Mouse (Mus musculus) activated CD4-positive, CD25-positive, alpha-beta regulatory T cell, adult 4 months (primary cell): ENCODE measurements around the gene Fam178b. TPM values are rescaled to one million over a fixed set of nuclear protein-coding genes. Genes with fewer than 3 reads are reported as not detected.
"Not testable (repeated sequence)": the region's sequence is repeated elsewhere in the genome, so short reads cannot be mapped to it uniquely, and the experiment has no call there.

Experiments used
- ATAC-seq: one replicate; pipeline ENCODE4 v1.8.0; 2017
- polyA plus RNA-seq, 2 experiments: library from polyadenylated mRNA; unstranded; fragments of 100-300 nt; shearing (Covaris generic); gene quantifications; one replicate each; pipeline ENCODE4 v1.2.1; 2017

Fam178b gene
- polyA plus RNA-seq, 2 experiments from 2014 or later, result not detected

DNA sequence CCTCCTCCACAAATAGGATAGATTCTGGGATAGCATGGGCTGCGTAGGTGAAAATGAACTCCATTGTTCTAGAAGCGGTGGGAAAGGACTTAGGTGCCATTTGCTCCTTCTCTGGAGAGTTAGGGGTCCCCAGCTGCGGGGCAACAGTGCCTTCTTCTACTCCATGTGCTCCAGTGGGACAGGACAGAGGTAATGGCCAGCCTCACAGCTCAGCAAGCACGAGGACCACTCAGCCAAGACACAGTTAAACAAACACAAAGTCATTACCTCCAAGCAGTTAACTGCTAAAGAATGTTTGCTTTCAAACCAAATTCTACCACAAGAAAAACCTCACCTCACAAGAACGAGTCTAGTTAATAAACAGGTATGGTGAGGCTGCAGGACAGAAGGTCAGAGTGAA is 57.5 kb downstream of the Fam178b start:
- ATAC-seq, result no peak

DNA sequence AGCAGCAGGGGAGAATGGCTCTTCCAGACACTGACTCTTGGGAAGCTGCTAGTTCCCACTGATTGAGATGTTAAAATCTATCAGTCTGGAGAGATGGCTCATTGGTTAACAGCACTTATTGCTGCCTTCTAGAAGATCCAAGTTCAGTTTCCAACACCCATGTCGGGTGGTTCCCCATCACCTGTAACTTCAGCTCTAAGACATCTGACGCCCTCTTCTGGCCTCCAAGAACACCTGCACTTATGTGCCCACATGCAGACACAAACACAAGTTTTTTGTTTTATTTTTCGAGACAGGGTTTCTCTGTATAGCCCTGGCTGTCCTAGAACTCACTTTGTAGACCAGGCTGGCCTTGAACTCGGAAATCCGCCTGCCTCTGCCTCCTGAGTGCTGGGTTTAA is 67.0 kb downstream of the Fam178b start:
- not testable (repeated sequence) for ATAC-seq

DNA sequence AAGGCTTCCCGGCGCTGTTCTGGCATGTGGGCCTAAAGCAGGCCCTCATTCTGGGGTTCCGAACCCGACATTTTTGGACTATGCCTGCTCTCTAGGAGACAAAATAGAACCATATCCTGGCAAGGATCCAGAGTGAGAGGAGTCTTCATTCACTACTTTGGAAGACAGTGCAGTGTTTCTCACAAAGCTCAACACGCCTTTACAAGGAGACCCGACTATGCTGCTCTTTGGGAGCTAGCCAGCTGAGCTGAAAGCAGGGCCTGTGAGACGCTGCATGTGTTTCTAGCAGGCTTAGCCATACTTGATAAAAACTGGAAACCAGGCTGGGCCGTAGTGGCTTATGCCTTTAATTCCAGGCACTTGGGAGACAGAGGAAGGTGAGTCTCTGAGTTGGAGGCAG is 67.8 kb downstream of the Fam178b start:
- no peak for ATAC-seq

DNA sequence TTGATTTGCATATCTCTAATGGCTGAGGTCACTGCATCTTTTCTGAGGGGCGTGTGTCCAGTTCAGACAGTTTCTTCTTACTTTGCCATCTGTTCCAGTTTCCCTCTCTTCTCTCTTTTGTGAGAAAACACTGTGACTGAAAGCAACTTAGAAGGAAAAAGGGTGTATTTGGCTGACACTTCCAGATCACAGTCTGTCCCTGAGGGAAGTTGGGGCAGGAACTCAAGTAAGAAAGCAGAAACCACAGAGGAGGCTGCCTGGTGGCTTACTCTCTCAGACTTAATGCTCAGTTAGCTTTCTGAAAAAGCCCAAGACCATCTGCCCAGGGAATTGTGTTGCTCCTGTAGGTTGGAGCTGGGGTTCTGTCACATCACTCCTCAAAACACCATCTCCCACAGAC is 68.4 kb downstream of the Fam178b start:
- no peak for ATAC-seq

DNA sequence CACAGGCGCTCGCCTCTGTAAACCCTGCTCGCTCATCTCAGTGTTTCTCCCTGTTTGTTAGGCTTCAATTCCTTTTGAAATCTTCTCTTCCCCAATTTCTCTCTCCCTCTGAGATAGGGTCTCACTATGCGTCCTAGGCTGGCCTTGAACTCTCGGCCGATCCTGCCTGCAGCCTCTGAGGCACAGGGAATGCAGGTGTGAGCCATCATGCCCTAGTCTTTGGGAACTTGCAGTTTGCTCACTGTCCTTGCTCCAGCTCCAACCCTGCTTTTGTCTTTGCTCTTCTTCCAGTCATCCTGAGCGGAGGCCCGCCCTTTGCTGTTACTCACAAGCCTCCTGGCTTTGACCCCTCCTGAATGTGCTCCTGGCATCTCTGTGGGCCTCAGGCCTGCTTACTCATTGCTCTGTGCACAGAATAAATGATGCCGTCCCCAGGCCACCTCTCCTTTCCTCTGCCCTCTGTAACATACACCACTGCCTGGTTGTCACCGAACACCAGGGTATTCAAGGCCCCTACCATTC is 69.5 kb downstream of the Fam178b start:
- ATAC-seq, result no peak

DNA sequence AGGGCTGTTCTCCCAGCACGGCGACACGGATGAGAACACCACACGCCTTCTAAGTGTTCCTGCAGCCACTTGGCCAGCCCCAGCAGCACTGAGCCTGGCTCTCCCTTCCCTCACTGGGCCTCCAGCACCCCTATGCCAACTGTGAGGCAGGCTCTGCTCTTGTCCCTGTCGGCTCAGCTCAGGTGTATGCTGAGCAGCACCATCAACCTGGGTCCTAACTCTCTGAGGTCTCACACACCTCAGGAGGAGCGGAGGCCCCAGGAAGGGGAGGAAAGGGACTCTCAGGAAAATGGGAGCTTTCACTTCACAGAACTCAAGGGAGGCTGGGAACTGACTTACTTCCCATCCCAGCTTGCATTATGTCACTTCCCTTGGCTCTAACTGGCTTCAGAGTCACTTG is 70.6 kb downstream of the Fam178b start:
- no peak for ATAC-seq

DNA sequence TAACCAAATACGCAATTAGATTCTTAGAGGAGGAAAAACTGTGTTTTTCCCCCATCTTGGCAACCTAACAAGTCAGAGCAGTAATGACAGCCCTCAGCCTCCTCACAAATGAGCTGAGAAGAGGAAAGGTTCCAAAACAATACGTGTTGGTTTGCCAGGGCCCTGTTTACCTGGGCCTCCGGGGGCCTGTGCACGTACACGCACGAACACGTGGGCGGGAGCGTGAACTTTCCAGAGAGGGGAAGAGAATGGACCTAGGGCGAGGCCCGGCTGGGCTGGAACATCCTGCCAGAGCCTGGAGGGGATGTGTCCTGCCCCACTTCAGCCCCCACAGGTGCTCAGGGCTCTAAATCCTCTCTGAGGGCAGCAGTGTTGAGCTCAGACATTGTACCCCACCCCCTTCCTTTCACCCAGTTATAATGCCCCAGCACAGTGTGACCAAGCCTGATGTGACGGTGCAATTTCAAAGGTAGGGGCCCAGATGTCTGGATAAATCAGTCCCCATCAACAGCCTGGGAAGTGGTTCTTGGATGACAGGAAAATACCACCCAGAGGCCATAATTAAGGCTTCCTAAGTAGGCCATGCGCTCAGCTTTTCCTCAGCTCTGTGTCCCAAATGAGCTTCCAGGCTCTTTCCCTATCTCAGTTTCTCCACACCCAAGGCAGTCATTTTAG is 71.4 kb downstream of the Fam178b start:
- ATAC-seq, result peak; percentile 46

DNA sequence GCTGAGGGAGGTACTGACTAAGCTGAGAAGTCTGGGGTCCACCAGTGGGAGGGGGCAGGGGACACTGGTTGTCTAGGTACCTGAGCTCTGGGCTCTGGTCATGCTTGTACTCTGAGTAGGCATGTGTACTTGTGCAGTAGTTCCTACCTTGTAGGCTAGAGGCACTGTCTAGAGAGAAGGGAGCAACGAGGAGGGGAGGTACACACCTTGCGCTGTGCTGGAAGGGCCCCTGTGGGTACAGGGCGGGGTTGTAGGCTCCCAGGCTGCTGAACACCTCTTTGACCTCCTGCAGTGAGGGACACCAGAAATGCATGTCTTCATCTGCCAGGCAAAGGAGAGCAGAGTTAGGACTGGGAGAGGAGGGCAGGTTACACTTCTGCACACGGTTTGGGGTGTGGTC is 74.8 kb downstream of the Fam178b start:
- no peak for ATAC-seq

DNA sequence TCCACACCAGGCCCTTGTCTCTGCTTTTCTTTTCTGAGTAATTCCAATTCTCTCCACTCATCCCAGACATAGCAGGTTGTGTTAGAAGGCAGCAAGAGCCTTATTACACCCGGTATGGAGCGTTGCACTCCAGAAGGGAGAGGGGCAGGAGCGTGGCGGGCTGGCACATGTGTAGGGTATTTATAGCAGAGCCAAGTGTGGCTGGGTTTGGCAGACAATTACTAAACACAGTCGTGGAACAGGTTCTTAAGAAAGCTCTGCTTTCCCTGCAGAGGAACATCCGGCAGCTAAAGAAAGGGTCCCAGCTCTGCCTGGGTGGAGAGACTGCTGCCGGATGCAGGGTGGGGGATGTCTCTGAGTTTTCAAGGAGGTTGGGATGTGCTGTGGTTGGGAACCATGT is 76.0 kb downstream of the Fam178b start:
- no peak for ATAC-seq

DNA sequence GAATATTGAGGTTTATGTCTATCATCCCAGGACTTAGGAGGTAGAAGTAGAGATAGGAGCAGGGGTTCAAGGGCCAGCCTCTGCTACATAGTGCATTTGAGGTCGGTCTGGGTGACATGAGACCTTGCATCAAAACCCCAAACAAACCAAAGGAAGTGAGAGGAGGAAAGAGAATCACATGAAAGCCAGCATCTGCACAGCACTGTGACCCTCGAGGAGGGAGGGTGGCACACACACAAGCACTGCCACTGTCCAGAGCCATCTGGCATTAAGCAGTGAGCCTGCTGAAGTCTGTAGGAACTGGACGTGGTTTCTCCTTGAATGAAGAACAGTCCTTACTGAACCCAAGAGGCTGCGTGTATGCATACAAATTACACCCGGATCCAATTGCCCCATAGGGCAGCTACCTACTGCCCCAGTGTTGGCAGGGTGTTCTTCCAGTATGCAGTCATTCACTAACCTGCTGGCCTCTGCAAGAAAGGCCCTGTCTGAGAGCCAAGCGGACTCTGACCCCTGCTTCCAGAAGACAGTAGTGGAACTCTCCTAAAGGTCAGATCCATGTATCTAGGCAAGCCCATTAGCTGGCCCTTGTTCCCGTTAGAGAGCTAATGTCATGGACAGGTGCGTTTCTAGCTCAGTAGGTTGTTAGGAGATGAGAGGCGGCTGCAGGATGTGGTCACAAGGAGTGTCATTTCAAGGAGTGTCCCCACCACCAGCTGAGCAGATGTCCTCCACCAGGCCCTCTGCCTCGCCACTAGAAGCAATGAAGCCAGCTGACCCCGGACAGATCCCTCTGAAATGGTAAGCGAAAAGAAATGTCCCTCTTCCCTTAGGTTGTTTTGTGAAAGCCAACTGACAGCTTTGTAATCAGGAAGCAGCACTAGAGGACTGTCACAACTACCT is 78.5 kb downstream of the Fam178b start:
- no peak for ATAC-seq

DNA sequence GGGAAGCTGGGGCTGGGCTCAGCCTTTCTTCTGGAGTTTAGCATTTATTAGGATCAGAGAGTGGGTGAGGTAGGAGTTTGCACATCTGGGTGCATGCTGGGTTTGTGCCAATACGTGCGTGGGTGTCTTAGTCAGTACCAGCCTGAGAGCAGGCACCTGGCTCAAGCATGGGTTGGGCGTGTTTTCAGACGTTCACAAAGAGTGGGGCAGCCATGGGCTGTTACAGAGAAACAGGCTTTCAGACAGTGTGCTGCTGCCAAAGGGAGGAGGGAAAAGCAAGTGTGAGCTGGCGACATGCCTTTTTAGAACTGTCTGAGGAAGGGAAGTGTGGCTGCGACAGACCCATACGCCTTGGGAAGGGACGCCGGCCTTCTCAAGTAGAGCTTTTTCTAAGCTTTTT is 79.6 kb downstream of the Fam178b start:
- ATAC-seq, result no peak

DNA sequence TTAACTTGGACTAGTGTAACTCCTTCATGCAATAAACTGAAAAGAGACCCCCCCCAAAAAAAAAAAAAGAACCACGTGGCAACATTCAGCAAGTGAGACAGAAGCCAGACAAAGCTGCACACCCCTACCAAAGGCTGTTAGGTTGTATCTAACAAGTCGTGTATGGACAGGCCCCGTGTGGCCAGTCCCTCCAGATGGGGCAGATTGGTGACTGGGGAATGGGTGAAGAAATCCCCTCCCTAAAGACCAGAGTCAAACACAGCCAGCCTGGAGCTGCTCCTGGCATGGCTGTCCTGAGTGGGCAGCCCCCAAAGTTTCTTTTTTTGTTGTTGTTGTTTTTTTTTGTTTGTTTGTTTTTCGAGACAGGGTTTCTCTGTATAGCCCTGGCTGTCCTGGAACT is 80.7 kb downstream of the Fam178b start:
- no peak for ATAC-seq

DNA sequence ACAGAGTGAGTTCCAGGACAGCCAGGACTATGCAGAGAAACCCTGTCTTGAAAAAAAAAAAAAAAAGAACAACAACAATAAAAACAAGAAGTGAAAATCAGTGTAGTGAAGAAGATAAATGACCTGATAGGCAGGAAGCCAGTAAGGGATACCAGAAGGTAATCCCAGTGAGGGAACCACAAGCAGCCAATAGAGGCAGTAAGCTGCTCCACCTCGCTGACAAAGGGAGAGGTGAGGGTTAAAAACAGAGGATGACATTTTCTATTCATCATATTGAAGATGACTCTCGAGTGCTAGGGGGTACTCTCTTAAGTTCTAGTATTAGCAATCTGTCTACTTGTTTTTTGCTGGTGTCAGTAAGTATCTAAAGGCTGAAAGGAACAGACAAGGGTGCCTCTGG is 84.6 kb downstream of the Fam178b start:
- no peak for ATAC-seq

DNA sequence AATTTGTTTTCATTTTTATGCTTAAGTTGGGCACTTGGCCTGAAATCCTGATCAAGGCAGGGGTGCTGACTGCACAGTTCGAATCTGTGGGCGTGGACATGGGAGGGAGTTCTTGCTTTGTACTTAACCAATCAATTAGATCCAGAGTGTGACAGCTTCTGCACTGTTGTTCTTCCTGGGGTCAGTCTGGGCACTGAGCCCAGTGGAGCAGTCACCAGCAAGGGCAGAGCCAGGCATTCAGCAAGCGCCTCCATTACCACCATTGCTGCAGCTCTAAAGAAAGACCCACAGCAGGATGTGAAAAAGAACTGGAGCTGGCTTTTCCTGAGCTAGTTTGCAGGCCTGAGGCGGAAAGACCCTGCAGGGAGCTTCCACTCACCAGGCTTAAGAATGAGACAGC is 86.9 kb downstream of the Fam178b start:
- no peak for ATAC-seq

DNA sequence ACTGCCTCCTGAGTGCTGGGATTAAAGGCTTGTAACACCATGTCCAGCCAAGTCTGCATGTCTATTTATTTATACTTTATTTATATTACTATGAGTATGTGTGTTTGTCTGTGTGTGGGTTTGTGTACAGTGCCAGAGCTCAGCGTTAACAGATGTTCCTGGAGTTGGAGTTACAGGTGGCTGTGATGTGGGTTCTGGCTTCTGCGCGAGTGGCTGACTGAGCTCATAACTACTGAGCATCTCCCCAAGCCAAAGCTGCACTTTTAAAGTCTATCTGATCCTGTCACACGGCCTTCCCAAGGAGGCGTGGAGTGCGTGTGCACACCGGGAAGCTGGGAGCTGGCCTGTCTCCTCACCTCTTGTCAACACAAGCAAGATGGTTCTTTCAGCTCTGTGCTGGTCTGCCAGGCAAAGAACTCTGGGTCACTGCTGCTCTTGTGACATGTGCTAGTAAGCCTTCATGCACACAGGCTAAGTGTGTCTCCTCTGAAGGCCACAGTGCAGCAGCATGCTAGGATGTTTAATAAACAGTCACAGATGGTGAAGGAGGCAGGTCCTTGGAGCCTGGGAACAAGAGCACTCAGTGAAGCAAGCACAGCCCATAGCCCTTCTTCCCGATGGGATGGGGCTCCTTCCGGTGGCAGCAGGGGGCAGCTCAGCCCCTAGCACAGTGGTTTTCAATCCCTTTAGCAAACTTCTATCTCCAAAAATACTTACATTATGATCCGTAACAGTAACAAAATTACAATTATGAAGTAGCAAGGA is 87.6 kb downstream of the Fam178b start:
- no peak for ATAC-seq

DNA sequence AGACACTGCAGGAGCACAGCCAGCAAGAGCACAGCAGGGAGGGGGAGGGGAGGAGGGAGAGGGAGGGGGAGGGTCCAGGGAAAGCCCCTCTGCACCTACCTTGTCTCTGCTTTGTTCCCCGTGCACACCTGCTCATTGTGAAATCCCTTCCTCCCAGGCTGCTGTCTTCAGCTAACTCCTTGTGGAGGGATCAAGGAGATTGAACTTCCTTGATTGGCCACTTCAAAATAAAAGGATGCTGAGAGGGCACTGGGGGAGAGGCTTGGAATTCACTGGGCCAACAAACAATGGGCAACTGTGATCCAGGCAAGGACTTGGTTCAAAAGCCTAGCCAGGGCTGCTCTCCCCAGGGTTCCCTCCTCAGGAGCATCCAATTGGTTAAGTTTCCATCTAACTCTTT is 89.9 kb downstream of the Fam178b start:
- no peak for ATAC-seq

DNA sequence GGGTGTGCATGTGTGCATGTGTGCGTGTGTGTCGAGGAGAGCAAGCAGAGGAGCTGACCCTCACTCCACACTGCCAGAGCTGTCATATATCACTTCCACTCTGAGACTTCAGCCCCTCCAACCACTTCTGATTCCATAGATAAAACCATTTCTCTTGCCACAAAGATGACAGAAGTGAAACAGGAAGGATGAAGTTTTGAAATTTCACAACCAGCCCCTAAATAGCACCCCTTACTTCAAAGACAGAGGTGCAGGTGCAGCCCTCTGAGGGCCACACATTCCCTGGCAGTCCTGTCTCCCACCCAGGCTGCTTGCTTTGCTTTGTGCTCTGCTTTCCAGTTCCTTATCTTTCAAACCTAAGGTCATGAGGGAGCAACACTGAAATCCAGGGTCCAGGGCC is 91.6 kb downstream of the Fam178b start:
- ATAC-seq, result no peak

DNA sequence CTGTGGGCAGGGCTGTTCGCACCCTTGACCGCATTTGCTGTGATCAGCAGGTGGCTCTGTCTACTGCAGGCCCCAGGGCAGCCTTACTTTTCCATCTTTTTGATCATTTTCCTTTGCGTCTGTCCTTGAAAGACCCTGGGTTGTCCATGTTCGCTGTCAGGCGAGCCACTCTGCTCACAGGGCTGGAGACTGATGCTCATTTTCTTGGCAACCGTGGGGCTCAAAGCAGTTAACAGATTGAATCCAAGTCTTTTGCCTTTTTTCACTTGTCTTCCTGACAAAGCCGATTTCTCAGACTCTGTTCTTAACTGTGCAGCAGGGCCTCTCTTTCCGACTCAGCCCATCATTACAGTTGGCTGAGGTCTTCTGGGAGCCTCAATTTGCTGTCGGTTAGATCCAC is 92.3 kb downstream of the Fam178b start:
- ATAC-seq, result no peak

DNA sequence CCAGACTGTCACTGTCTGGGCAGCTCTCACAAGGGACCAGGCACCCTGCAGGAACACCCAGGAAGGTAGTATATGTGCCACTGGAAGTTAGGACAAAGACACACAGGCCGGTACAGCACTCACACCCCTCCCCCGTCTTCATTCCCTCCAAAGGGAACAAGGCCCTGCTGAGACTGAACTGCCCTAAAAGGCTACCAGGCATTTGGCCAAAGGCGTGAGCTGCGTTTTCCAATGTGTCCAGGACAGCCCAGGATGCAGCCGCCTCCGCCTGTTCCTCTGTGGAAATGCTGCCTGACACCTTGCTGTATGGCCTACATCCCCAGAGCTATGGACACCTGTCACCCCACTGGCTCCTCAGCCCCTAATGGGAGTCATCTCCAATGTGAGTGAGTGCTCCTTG is 93.5 kb downstream of the Fam178b start:
- ATAC-seq, result no peak

DNA sequence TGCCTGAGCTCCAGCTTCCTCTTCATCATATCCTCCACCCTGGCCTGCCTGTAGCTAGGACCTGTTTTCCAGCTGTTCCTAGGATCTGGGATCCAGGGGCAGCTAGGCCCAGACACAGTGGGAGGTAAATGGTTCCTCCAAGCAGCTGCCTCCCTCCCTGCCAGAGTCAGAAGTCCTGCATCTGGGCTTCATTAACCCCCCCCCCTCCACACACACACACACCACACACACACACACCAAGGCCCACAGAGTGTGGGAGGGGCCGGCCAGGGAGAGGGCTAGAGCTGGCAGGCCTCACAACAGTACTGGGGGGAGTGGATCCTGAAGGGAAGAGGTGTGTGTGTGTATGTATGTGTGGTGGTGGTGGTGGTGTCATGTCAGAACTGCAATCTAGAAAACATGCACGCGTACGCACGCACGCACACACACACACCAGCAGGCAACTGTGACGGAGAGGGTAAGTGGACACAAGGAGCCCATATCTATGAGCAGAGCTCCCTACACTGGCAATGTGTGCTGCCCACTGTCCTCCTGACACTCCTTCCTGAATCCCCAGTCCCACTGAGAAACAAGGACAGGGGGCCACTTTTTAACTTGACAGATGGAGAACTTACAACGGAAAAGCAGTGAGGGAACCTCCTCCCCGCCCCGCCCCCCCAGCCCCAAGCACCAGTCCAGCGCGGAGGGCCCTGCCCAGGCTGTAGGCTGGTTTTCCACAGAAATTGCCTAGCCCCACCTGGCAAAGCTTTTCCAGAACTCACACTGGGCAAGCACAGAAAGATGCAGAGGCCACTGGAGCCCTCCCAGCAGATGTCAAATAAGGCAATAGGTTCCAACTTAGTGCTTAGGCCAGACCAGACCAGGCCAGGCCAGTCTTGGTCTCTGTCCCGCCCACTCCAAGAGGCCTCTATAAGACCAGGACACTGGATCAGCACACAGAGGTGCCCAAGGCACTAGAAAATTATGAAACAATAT is 94.2 kb downstream of the Fam178b start:
- no peak for ATAC-seq

DNA sequence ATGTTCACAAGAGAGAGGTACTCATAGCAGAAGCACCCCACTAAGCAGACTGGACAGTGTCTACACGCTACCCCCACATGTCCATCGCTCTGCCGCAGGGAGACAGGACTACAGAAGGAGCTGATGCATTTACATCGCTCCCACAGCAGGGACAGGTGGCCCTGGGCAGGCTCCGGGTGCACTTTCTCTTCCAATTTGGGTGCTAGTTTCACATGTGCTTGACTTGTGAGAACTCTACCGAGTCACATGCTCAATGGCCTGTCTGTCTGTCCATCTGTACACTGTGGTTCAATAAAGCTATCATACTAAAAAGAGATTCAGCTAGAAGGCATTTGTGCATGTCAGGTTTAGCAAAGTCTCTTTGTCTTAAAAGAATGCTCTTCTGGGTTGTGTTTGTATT is 95.1 kb downstream of the Fam178b start:
- no peak for ATAC-seq

DNA sequence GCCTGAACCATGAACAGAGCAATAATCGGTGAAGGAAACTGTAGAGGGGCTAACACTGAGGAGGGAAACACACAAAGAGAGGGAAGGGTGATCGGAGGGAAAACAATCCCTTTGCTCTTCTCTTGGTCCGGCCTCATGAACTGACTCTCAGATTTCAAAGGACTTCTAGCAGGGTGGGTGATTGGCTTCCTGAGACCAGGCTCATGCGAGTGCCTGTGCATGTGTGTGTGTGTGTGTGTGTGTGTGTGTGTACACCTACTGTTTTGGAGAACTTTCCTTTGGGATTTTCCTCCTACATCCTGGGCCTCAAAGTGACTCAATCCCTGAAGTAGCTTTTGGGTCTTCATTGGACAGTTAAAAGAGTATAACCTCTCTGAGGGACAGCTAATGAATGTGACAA is 96.7 kb downstream of the Fam178b start:
- ATAC-seq, result no peak
